12 mouse cellular contexts compared by ENCODE assay signal in the genomic region with DNA sequence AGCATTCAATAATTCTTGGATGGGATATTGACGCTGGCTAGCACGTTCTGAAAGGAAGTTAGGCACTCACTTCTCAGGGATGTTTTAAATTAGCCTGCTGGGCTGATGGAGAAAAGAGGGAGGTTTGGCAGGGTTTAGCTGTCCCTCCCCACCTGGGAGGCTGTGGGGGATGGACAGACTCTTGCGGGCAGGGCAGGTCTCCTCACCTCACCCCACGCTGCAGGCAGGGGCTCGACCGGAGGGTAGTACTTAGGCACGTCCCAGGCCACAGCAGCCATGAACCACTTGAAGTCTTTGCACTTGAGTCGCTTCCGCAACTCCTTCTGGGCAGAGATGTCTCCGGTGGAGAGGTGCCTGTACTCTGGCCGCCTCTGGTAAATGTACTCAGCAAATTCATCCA.
DNase-seq lines count a peak whose midpoint lies in the region; ATAC-seq lines count a peak whose summit lies in the region.
"Had no signal": no experiment of that assay in that cellular context is flagged by ENCODE, and none has a peak within 500 bp of the region (broad histone marks: within the 10 kb centered on the region; RNA-seq: fewer than 3 reads in every experiment).

No protein-coding gene starts in this region.

- no peaks in the 10 kb centered on the region for H3K4me1 ChIP-seq in heart, embryonic 14.5 days (ENCODE audit: control insufficient read depth in 2 of 2, insufficient read depth in 2 of 2, low read length in 2 of 2)
- peaks cover 6% of the 10 kb centered on the region for H3K4me1 ChIP-seq in limb, embryonic 13.5 days
- H3K4me1 ChIP-seq: megakaryocyte, embryonic 14.5 days; neural tube, embryonic 15.5 days had no signal

- ATAC-seq in heart, embryonic 14.5 days (ENCODE audit: insufficient number of reproducible peaks, insufficient read depth, low FRiP score, low read depth), result no peak
- 0 out of 2 replicates have a peak, but pooled peaks have one; percentile 44 for ATAC-seq in limb, embryonic 13.5 days (ENCODE audit: low FRiP score, low read depth)
- ATAC-seq in CD4-positive, CD25-positive, alpha-beta regulatory T cell, adult 4 months, result no peak
- no peak for ATAC-seq in erythroblast, adult 5-6 weeks (replicated peaks; ENCODE audit: low FRiP score, poor library complexity, severe bottlenecking)

- H3K9ac ChIP-seq in heart, embryonic 14.5 days (ENCODE audit: low read length), result no peak overlapping the region
- no peak overlapping the region; the same call in 1 of the 2 replicates for H3K9ac ChIP-seq in limb, embryonic 13.5 days
- H3K9ac ChIP-seq: neural tube, embryonic 15.5 days had no signal

- peak overlapping the region; percentile 33 for H3K4me2 ChIP-seq in heart, embryonic 14.5 days (ENCODE audit: low read length)
- H3K4me2 ChIP-seq in limb, embryonic 13.5 days (replicated peaks), result peak overlapping the region; percentile 50

- intact Hi-C loops in heart, postnatal 25 days (cut with DNase I), result no loop called here

- no peaks in the 10 kb centered on the region for H3K9me3 ChIP-seq in heart, embryonic 14.5 days (ENCODE audit: control insufficient read depth, low read length)
- no peaks in the 10 kb centered on the region for H3K9me3 ChIP-seq in limb, embryonic 13.5 days
- H3K9me3 ChIP-seq: neural tube, embryonic 15.5 days had no signal

- no peak overlapping the region for H3K4me3 ChIP-seq in heart, embryonic 14.5 days (ENCODE audit: control insufficient read depth in 1 of 2, insufficient read depth in 1 of 2, low read depth in 1 of 2, low read length in 2 of 2)
- H3K4me3 ChIP-seq in limb, embryonic 13.5 days, result 0 out of 2 replicates have a peak overlapping the region, but pooled peaks have one; percentile 15
- H3K4me3 ChIP-seq: gastrocnemius, adult 2 months; megakaryocyte, embryonic 14.5 days; neural tube, embryonic 15.5 days had no signal

- no peak overlapping the region for H3K27ac ChIP-seq in heart, embryonic 14.5 days (replicated peaks in 1 of 2; ENCODE audit: control insufficient read depth in 1 of 2, insufficient read depth in 1 of 2, low read depth in 2 of 2, low read length in 2 of 2)
- no peak overlapping the region for H3K27ac ChIP-seq in limb, embryonic 13.5 days
- H3K27ac ChIP-seq: gastrocnemius, adult 2 months; neural tube, embryonic 15.5 days had no signal

- WGBS in heart, embryonic 14.5 days, result 39% methylated on average over 11 of the region's 11 CpGs
- 40% methylated on average over 11 of the region's 11 CpGs for WGBS in limb, embryonic 13.5 days

- DNase-seq in heart, postnatal 25 days (ENCODE audit: low spot score), result no peak
- peak; percentile 32 for DNase-seq in brain, adult 2 months (ENCODE audit: low read depth, low spot score)
- DNase-seq in cerebellum, postnatal 25 days, result peak; percentile 21 to 27
- no peak for DNase-seq in thymus, postnatal 36 days
- DNase-seq: gastrocnemius, adult 2 months; lung, adult 18-20 months had no signal

- no peaks in the 10 kb centered on the region for H3K36me3 ChIP-seq in heart, embryonic 14.5 days (ENCODE audit: control insufficient read depth, insufficient read depth, low read length)
- no peaks in the 10 kb centered on the region for H3K36me3 ChIP-seq in limb, embryonic 13.5 days
- H3K36me3 ChIP-seq: neural tube, embryonic 15.5 days had no signal

- no peaks in the 10 kb centered on the region for H3K27me3 ChIP-seq in heart, embryonic 14.5 days (ENCODE audit: control insufficient read depth, insufficient read depth, low read length)
- H3K27me3 ChIP-seq in limb, embryonic 13.5 days, result no peaks in the 10 kb centered on the region
- H3K27me3 ChIP-seq: neural tube, embryonic 15.5 days had no signal

Comparison
In these comparisons a context has a peak if more than half of its experiments do, and no peak if none do; other contexts are left out.
1. DNase-seq: peak in brain, adult 2 months (single experiment) and cerebellum, postnatal 25 days (2 of 2); none in heart, postnatal 25 days (single experiment) and thymus, postnatal 36 days (0 of 2).